Mouse (Mus musculus) cerebellum, postnatal 14 days (tissue): Measurements from ENCODE around the gene Fgfr1op.
"Not testable (repeated sequence)": the region's sequence is repeated elsewhere in the genome, so short reads cannot be mapped to it uniquely, and the experiment has no call there.

Source experiments
- DNase-seq, 2 experiments: peaks; one replicate each; pipeline ENCODE4 v3.0.0; 2021; ENCODE audit warnings: mixed read lengths in 2 of 2

Fgfr1op gene

DNA sequence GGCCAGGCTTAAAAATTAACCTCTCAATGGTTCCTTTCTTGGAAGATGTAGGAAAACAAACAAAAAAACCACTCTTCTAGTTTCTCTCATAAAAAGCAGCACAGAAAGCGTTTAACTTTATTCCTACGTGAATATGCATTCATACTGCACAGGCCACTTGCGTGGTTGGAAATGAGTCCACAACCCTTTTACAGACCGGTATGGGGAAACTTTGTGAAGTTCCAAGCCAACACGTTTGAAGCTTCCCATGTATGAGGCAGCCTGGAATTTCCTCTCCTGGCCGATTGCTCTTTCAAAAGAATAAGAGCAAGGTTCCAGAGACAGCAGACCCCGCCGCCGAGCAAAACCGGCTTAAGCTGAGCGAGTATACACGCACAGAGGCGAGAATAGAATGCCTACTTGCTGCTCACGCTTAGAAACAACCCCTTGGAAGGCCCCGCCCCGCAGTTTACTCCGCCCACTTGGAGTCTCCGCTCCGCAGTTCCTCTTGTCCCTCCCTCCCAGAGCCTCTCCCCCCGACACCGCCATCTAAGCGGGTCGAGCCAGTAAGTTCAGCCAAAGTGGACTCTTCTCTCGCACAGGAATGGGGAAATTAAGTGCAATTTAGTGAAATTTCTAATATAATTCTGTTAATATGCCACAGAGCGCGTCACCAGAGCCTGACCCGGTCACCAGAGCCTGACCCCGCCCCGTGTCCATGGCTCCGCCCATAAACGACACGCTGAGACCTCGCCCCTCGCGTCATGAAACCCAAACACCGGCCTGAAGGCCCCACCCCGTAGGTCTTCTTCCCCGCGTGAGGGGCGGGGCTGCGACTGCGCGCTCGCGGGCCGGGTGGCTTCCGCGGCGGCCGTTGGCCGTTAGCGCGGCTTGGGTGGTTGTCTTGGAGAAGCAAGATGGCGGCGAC is at the start of gene Fgfr1op:
TSS of gene Fgfr1op (plus strand) at position 801 of the 907 bp plus-strand sequence.
- DNase-seq, result peak in 1 of 2 experiments; percentile 77

DNA sequence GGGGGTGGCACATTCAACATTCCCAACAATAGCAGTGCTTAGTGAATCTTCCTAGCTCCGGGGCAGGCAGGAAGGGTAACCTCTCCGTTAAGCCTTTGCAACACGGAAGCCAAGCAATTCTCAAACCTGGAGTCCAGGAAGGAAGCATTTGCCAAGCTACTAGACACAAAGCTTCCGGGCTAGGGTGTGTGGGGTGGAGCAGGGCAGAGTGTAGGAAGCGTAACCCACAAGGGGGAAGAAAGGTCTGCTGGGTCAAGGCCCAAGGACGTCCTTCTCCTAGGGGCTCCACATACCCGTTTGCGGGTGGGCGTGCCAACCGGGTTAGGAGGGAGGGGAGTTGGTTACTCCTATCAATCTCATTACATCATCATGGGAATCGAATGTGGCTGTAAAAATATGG is 48.9 kb upstream of the Fgfr1op start:
- DNase-seq, result not testable (repeated sequence)

- not testable (repeated sequence) for DNase-seq
Observed at GRCm38 (mm10) chr17:8116928-8117327, 48.4 kb upstream of the Fgfr1op start.

- DNase-seq, result not testable (repeated sequence)
Observed at GRCm38 (mm10) chr17:8122974-8123373, 42.3 kb upstream of the Fgfr1op start.

DNA sequence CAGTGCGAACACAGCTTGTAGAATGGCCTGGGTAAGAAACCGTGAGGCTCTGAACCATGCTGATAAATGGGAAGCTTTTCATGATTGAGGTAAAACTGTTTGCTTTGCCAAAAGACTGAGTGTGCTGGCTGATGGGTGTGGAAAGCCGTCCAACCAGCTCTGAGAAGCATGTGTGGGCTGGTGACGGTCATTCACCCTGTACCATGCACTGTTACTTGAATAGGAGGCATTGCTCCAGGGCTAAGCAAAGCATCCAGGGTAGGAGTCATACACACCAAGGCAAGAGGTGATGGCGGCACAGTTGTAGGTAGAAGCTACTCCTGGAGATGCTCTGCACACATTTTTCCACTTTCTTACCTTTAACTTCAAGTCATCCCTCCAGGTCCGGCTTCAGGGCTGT is 40.7 kb upstream of the Fgfr1op start:
- not testable (repeated sequence) for DNase-seq

GRCm38 (mm10) chr17:8128326-8128993 is 36.8 kb upstream of the Fgfr1op start:
- DNase-seq, result peak in 1 of 2 experiments; percentile 49

DNA sequence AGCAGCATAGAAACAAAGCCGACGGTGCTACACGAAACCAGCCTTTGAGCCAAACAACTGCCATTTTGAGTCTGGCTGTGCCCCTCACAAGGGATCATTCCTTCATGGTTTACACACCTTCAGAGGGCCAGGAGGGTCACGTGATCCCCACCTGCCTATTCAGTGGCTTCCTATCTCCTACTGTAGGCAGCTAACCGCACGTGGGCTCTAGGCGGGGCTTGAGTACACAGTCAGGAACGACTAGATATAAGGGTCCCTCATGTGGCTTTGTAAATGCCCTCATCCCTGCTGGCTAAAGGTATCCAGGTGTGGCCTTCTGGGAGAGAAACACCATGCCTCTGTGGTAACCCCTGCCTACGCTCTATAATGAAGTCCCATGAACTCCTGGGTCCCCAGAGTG is 35.7 kb upstream of the Fgfr1op start:
- not testable (repeated sequence) for DNase-seq

- not testable (repeated sequence) for DNase-seq
Observed at GRCm38 (mm10) chr17:8130849-8131248, 34.5 kb upstream of the Fgfr1op start.

GRCm38 (mm10) chr17:8138116-8138515 is 27.2 kb upstream of the Fgfr1op start:
- not testable (repeated sequence) for DNase-seq

DNA sequence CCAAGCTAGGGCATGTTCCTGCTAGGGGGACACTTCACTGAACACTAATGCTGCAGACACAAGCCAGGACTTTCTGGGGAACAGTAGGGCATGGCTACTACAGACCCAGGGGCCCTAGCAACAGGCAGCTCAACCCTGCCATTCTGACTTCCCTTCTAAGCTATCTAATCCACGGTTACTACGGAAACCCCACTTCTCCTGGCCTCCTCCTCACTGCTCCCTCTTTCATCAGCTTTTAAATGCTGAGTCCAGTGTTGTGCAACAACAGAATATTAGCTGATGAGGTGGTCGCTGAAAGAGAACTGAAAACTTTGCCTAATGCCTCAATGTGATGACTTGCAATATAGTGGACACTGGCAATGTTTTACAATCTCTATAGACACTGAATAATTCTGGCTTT is 25.1 kb upstream of the Fgfr1op start:
- DNase-seq, result not testable (repeated sequence)

GRCm38 (mm10) chr17:8143802-8144673 is 21.3 kb upstream of the Fgfr1op start:
- not testable (repeated sequence) for DNase-seq

- DNase-seq, result not testable (repeated sequence)
Observed at GRCm38 (mm10) chr17:8146931-8147330, 18.4 kb upstream of the Fgfr1op start.

- not testable (repeated sequence) for DNase-seq
Observed at GRCm38 (mm10) chr17:8147439-8148316, 17.6 kb upstream of the Fgfr1op start, which contains the start of the genes Gm49673 and Rnaset2a. Gm49673 (minus strand) TSS chr17:8147788. Rnaset2a (minus strand) TSS chr17:8148097.

DNA sequence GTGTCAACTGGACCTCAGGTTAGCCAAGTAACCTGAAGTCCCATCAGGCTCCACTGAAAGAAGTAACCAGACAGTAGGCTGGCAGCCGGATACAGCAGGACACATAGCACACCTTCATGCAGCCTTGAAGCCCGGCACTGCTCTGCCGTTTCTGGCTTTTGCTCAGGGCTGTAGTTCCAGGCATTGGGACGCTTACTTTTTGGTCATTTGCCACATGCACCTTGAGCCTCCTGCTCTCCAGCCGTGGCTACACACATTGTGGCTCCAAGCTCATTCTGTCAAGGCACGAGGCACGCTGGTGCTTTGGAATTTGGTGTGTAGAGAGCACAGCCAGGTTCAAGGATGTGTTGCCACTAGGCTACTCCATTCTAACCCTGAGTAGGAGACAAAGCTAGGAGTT is 10.3 kb upstream of the Fgfr1op start:
- DNase-seq, result not testable (repeated sequence)

- DNase-seq, result not testable (repeated sequence)
Observed at GRCm38 (mm10) chr17:8155982-8156381, 9.3 kb upstream of the Fgfr1op start.

DNA sequence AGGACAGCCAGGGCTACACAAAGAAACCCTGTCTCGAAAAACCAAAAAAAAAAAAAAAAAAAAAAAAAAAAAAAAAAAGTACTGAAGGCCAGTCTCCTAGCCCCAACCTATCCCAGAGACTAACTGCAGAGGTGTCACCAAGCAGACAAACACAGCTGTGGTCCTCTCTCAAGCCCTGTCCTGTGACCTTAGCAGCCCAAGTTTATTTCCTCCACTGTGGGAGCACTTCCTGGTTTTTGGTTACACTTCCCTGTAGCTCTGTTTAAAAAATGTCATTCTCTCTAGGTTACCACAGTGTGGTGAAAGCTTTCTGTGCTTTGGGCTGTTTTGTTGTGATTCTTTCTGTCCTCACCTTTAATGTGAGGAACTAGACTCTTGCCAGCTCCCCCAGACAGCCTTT is 6.7 kb upstream of the Fgfr1op start:
- not testable (repeated sequence) for DNase-seq

- peak; percentile 63 to 70 for DNase-seq
Observed at GRCm38 (mm10) chr17:8160969-8161368, 4.3 kb upstream of the Fgfr1op start.

- peak; percentile 34 to 64 for DNase-seq
Observed at GRCm38 (mm10) chr17:8165608-8165945, 276 bp downstream of the Fgfr1op start.

- DNase-seq, result peak in 1 of 2 experiments; percentile 15
Observed at GRCm38 (mm10) chr17:8165977-8166376, 676 bp downstream of the Fgfr1op start.

DNA sequence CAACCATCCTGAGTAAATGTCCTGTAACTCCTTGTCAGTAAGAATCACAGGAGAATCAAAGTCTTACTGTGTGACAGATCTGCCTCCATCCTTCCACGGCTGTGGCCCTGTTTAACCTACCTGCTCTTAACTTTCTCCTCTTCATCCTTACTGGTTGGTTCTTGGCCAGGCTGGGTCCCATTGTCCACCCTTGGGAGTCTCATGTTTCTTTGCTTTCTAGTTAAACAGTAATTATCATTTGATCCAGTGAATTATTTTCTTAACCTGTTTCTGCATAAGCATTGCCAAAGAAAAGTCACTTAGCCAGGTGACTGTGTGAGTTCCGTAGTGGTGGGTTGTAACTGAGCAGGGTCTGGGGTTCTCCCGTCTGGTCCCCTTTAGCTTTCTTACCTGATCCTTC is 1.2 kb downstream of the Fgfr1op start:
- not testable (repeated sequence) for DNase-seq

DNA sequence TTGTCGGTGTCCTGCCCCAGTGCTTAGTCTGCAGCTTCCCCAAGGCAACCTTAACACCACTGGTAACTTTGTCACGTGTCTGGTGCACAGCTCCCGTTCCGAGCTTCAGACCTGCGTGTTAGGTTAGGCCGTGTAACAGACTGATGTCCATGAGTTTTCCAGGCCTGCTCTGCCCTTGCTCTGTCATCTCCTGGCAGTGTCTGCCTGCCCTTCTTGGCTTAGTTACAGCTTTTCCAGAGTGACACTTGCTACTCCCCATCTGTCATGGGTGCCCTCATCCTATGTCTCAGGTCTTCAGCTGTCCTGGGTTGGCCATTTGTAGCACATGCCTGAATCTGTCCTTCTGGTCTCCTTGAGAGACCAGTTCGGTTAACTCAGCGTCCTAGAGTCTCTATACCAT is 2.1 kb downstream of the Fgfr1op start:
- peak; percentile 43 to 54 for DNase-seq

- no peak for DNase-seq
Observed at GRCm38 (mm10) chr17:8170331-8170730, 5.0 kb downstream of the Fgfr1op start.
